Mouse (Mus musculus): ENCODE results near the gene Odf4. TPM values are rescaled to one million over a fixed set of nuclear protein-coding genes. Genes with fewer than 3 reads are reported as not detected.

The Odf4 gene
- polyA plus RNA-seq, 1 experiment from 2014 or later: not detected

- Histone ChIP-seq H3K9ac (ENCODE audit: low read length) (no peak overlapping the region), H3K36me3 (ENCODE audit: control insufficient read depth, insufficient read depth, low read length) (no peaks in the 10 kb centered on the region), H3K4me2 (ENCODE audit: low read depth) (no peak overlapping the region), H3K9me3 (ENCODE audit: control insufficient read depth, low read length) (no peaks in the 10 kb centered on the region), H3K4me1 (ENCODE audit: control insufficient read depth, insufficient read depth, low read length) (no peaks in the 10 kb centered on the region), H3K27ac (ENCODE audit: low read depth, low read length) (no peak overlapping the region), H3K27me3 (ENCODE audit: control insufficient read depth, insufficient read depth, low read length) (no peaks in the 10 kb centered on the region), H3K4me3 (ENCODE audit: low read depth, low read length) (no peak overlapping the region)
- no peak for DNase-seq (ENCODE audit: low spot score)
- WGBS: 76% methylated on average over 5 of the region's 5 CpGs
- no peak for ATAC-seq (ENCODE audit: insufficient read depth, low FRiP score, low TSS enrichment)
Measured at GRCm38 (mm10) chr11:68884368-68884767, 42.5 kb downstream of the Odf4 start.

DNA sequence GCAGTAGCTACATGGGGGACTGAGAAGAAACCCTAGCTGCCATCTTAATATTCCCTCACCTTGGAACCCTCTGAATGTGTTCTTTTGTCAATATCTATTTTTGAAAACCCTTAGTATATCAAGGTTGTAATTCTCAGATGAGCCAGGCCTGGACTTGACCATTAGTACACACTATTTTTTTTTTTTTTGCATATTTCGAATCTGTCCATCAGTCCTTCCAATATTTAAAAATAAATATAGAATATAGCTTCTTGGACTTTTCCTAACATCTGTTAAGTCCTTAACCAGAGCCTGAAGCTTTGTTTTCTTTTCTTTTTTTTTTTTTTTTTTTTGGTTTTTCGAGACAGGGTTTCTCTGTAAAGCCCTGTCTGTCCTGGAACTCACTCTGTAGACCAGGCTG, 43.0 kb downstream of the Odf4 start:
- no peak overlapping the region for H3K4me2 ChIP-seq (ENCODE audit: low read depth)
- no peak for DNase-seq (ENCODE audit: low spot score)
- H3K9ac ChIP-seq (ENCODE audit: low read length): no peak overlapping the region
- H3K4me3 ChIP-seq (ENCODE audit: low read depth, low read length): no peak overlapping the region
- H3K27me3 ChIP-seq (ENCODE audit: control insufficient read depth, insufficient read depth, low read length): no peaks in the 10 kb centered on the region
- H3K27ac ChIP-seq (ENCODE audit: low read depth, low read length): no peak overlapping the region
- H3K9me3 ChIP-seq (ENCODE audit: control insufficient read depth, low read length): no peaks in the 10 kb centered on the region
- H3K36me3 ChIP-seq (ENCODE audit: control insufficient read depth, insufficient read depth, low read length): no peaks in the 10 kb centered on the region
- WGBS: 72% methylated on average over 2 of the region's 2 CpGs
- ATAC-seq (ENCODE audit: insufficient read depth, low FRiP score, low TSS enrichment): no peak
- no peaks in the 10 kb centered on the region for H3K4me1 ChIP-seq (ENCODE audit: control insufficient read depth, insufficient read depth, low read length)

DNA sequence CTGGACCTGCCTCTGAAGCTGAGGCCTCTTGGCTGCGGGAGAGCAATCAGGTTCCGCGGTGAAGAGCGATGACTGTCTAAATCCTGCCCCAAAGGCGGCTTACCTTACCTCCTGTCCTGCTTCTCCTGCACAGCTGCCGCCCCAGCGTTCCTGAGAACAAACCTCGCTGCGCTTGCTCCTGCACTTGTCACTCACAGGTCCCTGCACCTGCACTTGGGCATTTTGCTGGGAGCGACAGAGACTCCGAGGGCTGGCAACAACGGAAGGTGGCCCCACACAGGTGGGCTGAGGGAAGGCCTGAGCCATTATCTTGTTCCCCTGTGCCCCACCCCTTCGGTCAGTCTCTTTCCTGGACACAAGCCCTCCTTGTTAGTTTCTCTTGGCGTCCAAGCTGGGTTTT, 44.8 kb downstream of the Odf4 start:
- Histone ChIP-seq H3K27me3 (ENCODE audit: control insufficient read depth, insufficient read depth, low read length) (no peaks in the 10 kb centered on the region), H3K4me2 (ENCODE audit: low read depth) (no peak overlapping the region), H3K4me1 (ENCODE audit: control insufficient read depth, insufficient read depth, low read length) (no peaks in the 10 kb centered on the region), H3K9me3 (ENCODE audit: control insufficient read depth, low read length) (no peaks in the 10 kb centered on the region), H3K4me3 (ENCODE audit: low read depth, low read length) (no peak overlapping the region), H3K36me3 (ENCODE audit: control insufficient read depth, insufficient read depth, low read length) (no peaks in the 10 kb centered on the region), H3K9ac (ENCODE audit: low read length) (no peak overlapping the region), H3K27ac (ENCODE audit: low read depth, low read length) (no peak overlapping the region)
- 27% methylated on average over 14 of the region's 14 CpGs for WGBS
- DNase-seq (ENCODE audit: low spot score): no peak
- ATAC-seq (ENCODE audit: insufficient read depth, low FRiP score, low TSS enrichment): no peak

DNA sequence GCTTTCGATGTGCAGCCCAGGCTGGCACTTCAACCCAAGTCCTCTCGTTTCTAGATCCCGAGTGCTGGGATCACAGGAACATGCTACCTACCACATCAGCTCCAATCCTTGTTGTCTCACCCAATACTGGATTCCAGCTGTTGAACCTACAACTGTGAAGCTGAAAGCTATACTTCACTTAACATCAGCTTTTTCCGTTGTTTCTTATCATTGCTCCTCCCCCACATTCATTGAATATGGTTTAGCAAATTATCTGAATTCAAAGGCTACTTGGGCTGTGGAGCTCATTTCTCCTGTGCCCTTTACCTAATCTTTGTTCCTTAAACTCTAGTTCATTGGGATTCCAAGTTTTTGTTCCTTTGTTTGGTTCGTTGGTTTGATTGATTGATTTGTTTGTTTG, 48.1 kb downstream of the Odf4 start:
- H3K36me3 ChIP-seq (ENCODE audit: control insufficient read depth, insufficient read depth, low read length): no peaks in the 10 kb centered on the region
- no peak overlapping the region for H3K4me3 ChIP-seq (ENCODE audit: low read depth, low read length)
- H3K27me3 ChIP-seq (ENCODE audit: control insufficient read depth, insufficient read depth, low read length): no peaks in the 10 kb centered on the region
- no peaks in the 10 kb centered on the region for H3K9me3 ChIP-seq (ENCODE audit: control insufficient read depth, low read length)
- 86% methylated on average over 5 of the region's 5 CpGs for WGBS
- DNase-seq (ENCODE audit: low spot score) (no peak), ATAC-seq (ENCODE audit: insufficient read depth, low FRiP score, low TSS enrichment) (no peak)
- H3K4me2 ChIP-seq (ENCODE audit: low read depth): no peak overlapping the region
- no peaks in the 10 kb centered on the region for H3K4me1 ChIP-seq (ENCODE audit: control insufficient read depth, insufficient read depth, low read length)
- H3K27ac ChIP-seq (ENCODE audit: low read depth, low read length): no peak overlapping the region
- H3K9ac ChIP-seq (ENCODE audit: low read length): no peak overlapping the region

DNA sequence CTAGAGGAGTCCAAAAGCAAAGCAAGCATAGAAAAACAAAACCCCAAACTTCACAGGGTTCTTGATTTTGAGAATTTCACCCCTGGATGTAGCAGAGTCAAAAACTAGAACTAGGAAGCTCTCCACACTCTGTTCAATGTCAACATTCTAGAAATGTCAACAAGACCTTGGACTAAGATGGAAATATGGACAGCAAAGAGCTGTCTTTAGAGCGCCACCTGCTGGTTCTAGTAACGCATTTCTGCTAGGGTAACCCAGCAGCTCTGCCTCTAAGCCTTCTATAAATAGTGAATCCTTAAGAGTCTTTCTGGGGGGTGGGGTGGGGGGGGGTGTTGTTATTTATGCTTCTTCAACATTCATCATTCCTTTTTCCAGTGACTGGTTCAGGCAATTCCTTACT, 52.0 kb downstream of the Odf4 start:
- no peak overlapping the region for H3K9ac ChIP-seq (ENCODE audit: low read length)
- H3K4me3 ChIP-seq (ENCODE audit: low read depth, low read length): no peak overlapping the region
- no peak overlapping the region for H3K27ac ChIP-seq (ENCODE audit: low read depth, low read length)
- no peak for ATAC-seq (ENCODE audit: insufficient read depth, low FRiP score, low TSS enrichment)
- no peaks in the 10 kb centered on the region for H3K36me3 ChIP-seq (ENCODE audit: control insufficient read depth, insufficient read depth, low read length)
- H3K27me3 ChIP-seq (ENCODE audit: control insufficient read depth, insufficient read depth, low read length): no peaks in the 10 kb centered on the region
- DNase-seq (ENCODE audit: low spot score): peak; percentile 69
- no peaks in the 10 kb centered on the region for H3K9me3 ChIP-seq (ENCODE audit: control insufficient read depth, low read length)
- H3K4me2 ChIP-seq (ENCODE audit: low read depth): no peak overlapping the region
- no peaks in the 10 kb centered on the region for H3K4me1 ChIP-seq (ENCODE audit: control insufficient read depth, insufficient read depth, low read length)
- WGBS: 2% methylated on average over 2 of the region's 2 CpGs

Other genes with a start within 250 kb of the Odf4 start
- 138 and 159 TPM in 2 replicates for gene Myh10, start 235.5 kb downstream of the Odf4 start, polyA plus RNA-seq (2014; fragmentation: Nextera tagmentation; extraction: Ambion mirVana)
- 61.6 and 62.9 TPM in 2 replicates for gene Ndel1, start 55.2 kb downstream of the Odf4 start, polyA plus RNA-seq (2014; fragmentation: Nextera tagmentation; extraction: Ambion mirVana)
- gene Rnf222, start 38.5 kb downstream of the Odf4 start, polyA plus RNA-seq (2014; fragmentation: Nextera tagmentation; extraction: Ambion mirVana): 0.08 TPM in 1 of 2 replicates, not detected in the other
- gene Rpl26, start 25.5 kb downstream of the Odf4 start, polyA plus RNA-seq (2014; fragmentation: Nextera tagmentation; extraction: Ambion mirVana): 822 and 906 TPM in 2 replicates
- gene Arhgef15, start 30.4 kb upstream of the Odf4 start, polyA plus RNA-seq (2014; fragmentation: Nextera tagmentation; extraction: Ambion mirVana): 6.8 and 6.9 TPM in 2 replicates
- 1.4 and 2.1 TPM in 2 replicates for gene Slc25a35, start 41.0 kb upstream of the Odf4 start, polyA plus RNA-seq (2014; fragmentation: Nextera tagmentation; extraction: Ambion mirVana)
- 60.4 and 62.5 TPM in 2 replicates for gene Rangrf, start 48.1 kb upstream of the Odf4 start, polyA plus RNA-seq (2014; fragmentation: Nextera tagmentation; extraction: Ambion mirVana)
- gene Pfas, start 81.4 kb upstream of the Odf4 start, polyA plus RNA-seq (2014; fragmentation: Nextera tagmentation; extraction: Ambion mirVana): 30.7 and 34.9 TPM in 2 replicates
- 68.0 and 76.0 TPM in 2 replicates for gene Ctc1, start 88.8 kb upstream of the Odf4 start, polyA plus RNA-seq (2014; fragmentation: Nextera tagmentation; extraction: Ambion mirVana)
- 154 and 155 TPM in 2 replicates for gene Aurkb, start 118.6 kb upstream of the Odf4 start, polyA plus RNA-seq (2014; fragmentation: Nextera tagmentation; extraction: Ambion mirVana)
- gene Borcs6, start 132.6 kb upstream of the Odf4 start, polyA plus RNA-seq (2014; fragmentation: Nextera tagmentation; extraction: Ambion mirVana): 10.5 and 11.4 TPM in 2 replicates
- gene Tmem107, start 143.7 kb upstream of the Odf4 start, polyA plus RNA-seq (2014; fragmentation: Nextera tagmentation; extraction: Ambion mirVana): 40.8 and 43.5 TPM in 2 replicates
- gene Vamp2, start 161.4 kb upstream of the Odf4 start, polyA plus RNA-seq (2014; fragmentation: Nextera tagmentation; extraction: Ambion mirVana): 112 TPM in 2 replicates
- gene Per1, start 168.1 kb upstream of the Odf4 start, polyA plus RNA-seq (2014; fragmentation: Nextera tagmentation; extraction: Ambion mirVana): 10.7 and 10.9 TPM in 2 replicates
- gene Hes7, start 193.3 kb upstream of the Odf4 start, polyA plus RNA-seq (2014; fragmentation: Nextera tagmentation; extraction: Ambion mirVana): 0.33 TPM in 1 of 2 replicates, not detected in the other
- gene 9130213A22Rik, start 195.5 kb upstream of the Odf4 start, polyA plus RNA-seq (2014; fragmentation: Nextera tagmentation; extraction: Ambion mirVana): 0.24 TPM in 1 of 2 replicates, not detected in the other
- gene Aloxe3, start 198.8 kb upstream of the Odf4 start, polyA plus RNA-seq (2014; fragmentation: Nextera tagmentation; extraction: Ambion mirVana): 0.08 and 0.66 TPM in 2 replicates
- gene Alox12b, start 229.9 kb upstream of the Odf4 start, polyA plus RNA-seq (2014; fragmentation: Nextera tagmentation; extraction: Ambion mirVana): not detected in 2 replicates

All from neural tube, embryonic 11.5 days (tissue).